Mouse (Mus musculus) lung, postnatal 10 days (tissue): ENCODE measurements around the gene Tspan8.

Experiments used
- DNase-seq: peaks from one replicate; pipeline ENCODE4 v3.0.0; 2021

Tspan8 gene

DNA sequence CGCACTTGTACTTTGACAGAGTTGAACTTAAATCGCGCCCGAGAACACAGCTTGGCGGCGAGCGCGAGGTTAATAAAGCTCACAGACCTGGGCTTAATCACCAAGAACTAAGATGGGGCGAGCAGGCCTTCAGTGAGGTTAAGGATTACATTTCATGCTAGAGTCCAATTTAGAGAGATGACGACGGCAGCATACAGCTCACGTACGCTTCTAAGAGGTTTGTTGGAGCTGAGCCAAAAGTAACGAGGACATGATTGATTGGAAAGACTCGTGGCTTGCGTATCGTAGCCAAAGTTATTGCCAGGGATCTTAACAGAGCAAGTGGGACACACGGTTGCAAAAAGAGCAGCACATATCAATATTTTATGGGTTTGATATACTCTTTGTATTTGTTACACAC is 30.3 kb downstream of the Tspan8 start:
- DNase-seq, result no peak

- DNase-seq, result no peak
Measured at GRCm38 (mm10) chr10:115848511-115848910, 31.9 kb downstream of the Tspan8 start.

- no peak for DNase-seq
Measured at GRCm38 (mm10) chr10:115860210-115860880, 43.7 kb downstream of the Tspan8 start.

GRCm38 (mm10) chr10:115861967-115862366 is 45.3 kb downstream of the Tspan8 start:
- DNase-seq, result peak; percentile 6

GRCm38 (mm10) chr10:115882757-115883156 is 66.1 kb downstream of the Tspan8 start:
- DNase-seq, result no peak

- DNase-seq, result peak; percentile 57
Measured at GRCm38 (mm10) chr10:115891924-115892323, 75.3 kb downstream of the Tspan8 start.

GRCm38 (mm10) chr10:115892973-115893372 is 76.3 kb downstream of the Tspan8 start:
- no peak for DNase-seq

- no peak for DNase-seq
Measured at GRCm38 (mm10) chr10:115894045-115894444, 77.4 kb downstream of the Tspan8 start.

DNA sequence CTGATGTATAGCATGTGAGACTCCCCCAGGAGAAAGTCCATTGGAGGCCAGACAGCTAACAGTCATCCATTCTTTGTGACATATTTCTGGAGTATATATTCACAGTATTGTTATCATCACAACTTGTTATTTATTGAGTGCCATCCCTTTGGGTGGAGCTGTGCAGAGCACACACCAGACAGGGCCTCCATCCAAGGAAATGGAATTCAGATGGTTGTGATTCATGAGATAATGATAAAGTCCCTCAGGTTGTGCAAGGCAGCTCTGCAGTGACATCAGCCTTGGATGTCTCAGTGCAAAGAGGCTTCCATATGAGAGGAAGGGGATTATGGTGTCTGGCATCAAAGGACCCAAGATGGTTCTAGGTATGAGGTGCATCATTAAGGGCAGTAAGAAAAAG is 80.1 kb downstream of the Tspan8 start:
- DNase-seq, result peak; percentile 36

GRCm38 (mm10) chr10:115897235-115897634 is 80.6 kb downstream of the Tspan8 start:
- peak; percentile 83 for DNase-seq
